Mouse (Mus musculus): ENCODE measurements around the gene Synpo2. TPM values are rescaled to one million over a fixed set of nuclear protein-coding genes. Genes with fewer than 3 reads are reported as not detected.

Gene Synpo2
- polyA plus RNA-seq, 1 experiment: 7.2 TPM

DNA sequence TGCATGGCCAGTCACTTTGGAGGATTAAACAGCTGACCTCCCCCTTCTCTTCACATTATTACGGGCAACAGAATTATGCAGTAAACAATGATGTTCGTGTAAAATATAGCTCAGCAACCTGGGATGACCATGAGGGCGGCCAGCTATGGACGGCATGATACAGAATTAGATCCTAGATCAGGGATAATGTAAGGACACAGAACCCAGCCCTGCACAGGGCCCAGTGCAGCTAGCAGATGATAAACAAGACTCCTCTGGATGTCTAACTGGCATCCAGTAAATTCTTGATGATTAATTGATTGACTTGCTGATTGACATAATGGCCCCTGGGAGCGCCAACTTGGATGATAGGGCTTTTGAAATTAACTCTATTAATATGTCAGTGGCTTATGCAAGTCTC is 83.0 kb downstream of the Synpo2 start:
- Histone ChIP-seq H3K36me3 (ENCODE audit: control insufficient read depth, insufficient read depth) (no peaks in the 10 kb centered on the region), H3K4me3 (ENCODE audit: insufficient read depth, poor library complexity, severe bottlenecking) (no peak overlapping the region), H3K79me3 (ENCODE audit: low read depth) (no peaks in the 10 kb centered on the region), H3K79me2 (ENCODE audit: control insufficient read depth, insufficient read depth) (no peaks in the 10 kb centered on the region), H3K27me3 (ENCODE audit: control insufficient read depth, insufficient read depth, insufficient read length) (no peaks in the 10 kb centered on the region), H3ac (ENCODE audit: control insufficient read depth, insufficient read length, low read depth) (no peak overlapping the region)
- no peak for TF ChIP-seq FOSL1 (IDR thresholded peaks at IDR 0.05; ENCODE audit: insufficient read depth, low read length, poor library complexity, severe bottlenecking)
- no peak for TF ChIP-seq CTCF (IDR thresholded peaks at IDR 0.05; ENCODE audit: control insufficient read depth, insufficient read depth, insufficient read length)
- TF ChIP-seq MAX (IDR thresholded peaks at IDR 0.05): no peak
- no peak for TF ChIP-seq MYOD1 (IDR thresholded peaks at IDR 0.05; ENCODE audit: control insufficient read depth, insufficient read length, low read depth)
- TF ChIP-seq CEBPB (IDR thresholded peaks at IDR 0.05; ENCODE audit: low read depth): no peak
- no peak for TF ChIP-seq MYOG (IDR thresholded peaks at IDR 0.05; ENCODE audit: control insufficient read depth, extremely low read depth, insufficient read length)
- TF ChIP-seq USF1 (IDR thresholded peaks at IDR 0.05; ENCODE audit: low read depth): no peak

- Histone ChIP-seq H3K27me3 (ENCODE audit: control insufficient read depth, insufficient read depth, insufficient read length) (no peaks in the 10 kb centered on the region), H3K4me3 (ENCODE audit: insufficient read depth, poor library complexity, severe bottlenecking) (no peak overlapping the region), H3ac (ENCODE audit: control insufficient read depth, insufficient read length, low read depth) (no peak overlapping the region), H3K79me2 (ENCODE audit: control insufficient read depth, insufficient read depth) (no peaks in the 10 kb centered on the region), H3K79me3 (ENCODE audit: low read depth) (no peaks in the 10 kb centered on the region), H3K36me3 (ENCODE audit: control insufficient read depth, insufficient read depth) (no peaks in the 10 kb centered on the region)
- TF ChIP-seq USF1 (IDR thresholded peaks at IDR 0.05; ENCODE audit: low read depth) (no peak), MYOD1 (IDR thresholded peaks at IDR 0.05; ENCODE audit: control insufficient read depth, insufficient read length, low read depth) (no peak), CTCF (IDR thresholded peaks at IDR 0.05; ENCODE audit: control insufficient read depth, insufficient read depth, insufficient read length) (no peak), MAX (IDR thresholded peaks at IDR 0.05) (no peak), MYOG (IDR thresholded peaks at IDR 0.05; ENCODE audit: control insufficient read depth, extremely low read depth, insufficient read length) (no peak), CEBPB (IDR thresholded peaks at IDR 0.05; ENCODE audit: low read depth) (no peak), FOSL1 (IDR thresholded peaks at IDR 0.05; ENCODE audit: insufficient read depth, low read length, poor library complexity, severe bottlenecking) (no peak)
Measured at GRCm38 (mm10) chr3:123150523-123151135, 85.3 kb downstream of the Synpo2 start.

- TF ChIP-seq MYOG (IDR thresholded peaks at IDR 0.05; ENCODE audit: control insufficient read depth, extremely low read depth, insufficient read length) (no peak), CEBPB (IDR thresholded peaks at IDR 0.05; ENCODE audit: low read depth) (no peak), USF1 (IDR thresholded peaks at IDR 0.05; ENCODE audit: low read depth) (no peak), CTCF (IDR thresholded peaks at IDR 0.05; ENCODE audit: control insufficient read depth, insufficient read depth, insufficient read length) (no peak), FOSL1 (IDR thresholded peaks at IDR 0.05; ENCODE audit: insufficient read depth, low read length, poor library complexity, severe bottlenecking) (no peak), MAX (IDR thresholded peaks at IDR 0.05) (no peak)
- no peak overlapping the region for H3K4me3 ChIP-seq (ENCODE audit: insufficient read depth, poor library complexity, severe bottlenecking)
- H3K27me3 ChIP-seq (ENCODE audit: control insufficient read depth, insufficient read depth, insufficient read length): no peaks in the 10 kb centered on the region
- no peaks in the 10 kb centered on the region for H3K36me3 ChIP-seq (ENCODE audit: control insufficient read depth, insufficient read depth)
- H3ac ChIP-seq (ENCODE audit: control insufficient read depth, insufficient read length, low read depth): no peak overlapping the region
- H3K79me2 ChIP-seq (ENCODE audit: control insufficient read depth, insufficient read depth): no peaks in the 10 kb centered on the region
- H3K79me3 ChIP-seq (ENCODE audit: low read depth): no peaks in the 10 kb centered on the region
Measured at GRCm38 (mm10) chr3:123149380-123150162, 86.4 kb downstream of the Synpo2 start.

GRCm38 (mm10) chr3:123148641-123149040 is 87.3 kb downstream of the Synpo2 start:
- H3ac ChIP-seq (ENCODE audit: control insufficient read depth, insufficient read length, low read depth): no peak overlapping the region
- TF ChIP-seq USF1 (IDR thresholded peaks at IDR 0.05; ENCODE audit: low read depth): no peak
- TF ChIP-seq CTCF (IDR thresholded peaks at IDR 0.05; ENCODE audit: control insufficient read depth, insufficient read depth, insufficient read length): no peak
- TF ChIP-seq MAX (IDR thresholded peaks at IDR 0.05): no peak
- no peak for TF ChIP-seq MYOG (IDR thresholded peaks at IDR 0.05; ENCODE audit: control insufficient read depth, extremely low read depth, insufficient read length)
- H3K79me3 ChIP-seq (ENCODE audit: low read depth): no peaks in the 10 kb centered on the region
- no peaks in the 10 kb centered on the region for H3K79me2 ChIP-seq (ENCODE audit: control insufficient read depth, insufficient read depth)
- H3K36me3 ChIP-seq (ENCODE audit: control insufficient read depth, insufficient read depth): no peaks in the 10 kb centered on the region
- H3K4me3 ChIP-seq (ENCODE audit: insufficient read depth, poor library complexity, severe bottlenecking): no peak overlapping the region
- no peaks in the 10 kb centered on the region for H3K27me3 ChIP-seq (ENCODE audit: control insufficient read depth, insufficient read depth, insufficient read length)

DNA sequence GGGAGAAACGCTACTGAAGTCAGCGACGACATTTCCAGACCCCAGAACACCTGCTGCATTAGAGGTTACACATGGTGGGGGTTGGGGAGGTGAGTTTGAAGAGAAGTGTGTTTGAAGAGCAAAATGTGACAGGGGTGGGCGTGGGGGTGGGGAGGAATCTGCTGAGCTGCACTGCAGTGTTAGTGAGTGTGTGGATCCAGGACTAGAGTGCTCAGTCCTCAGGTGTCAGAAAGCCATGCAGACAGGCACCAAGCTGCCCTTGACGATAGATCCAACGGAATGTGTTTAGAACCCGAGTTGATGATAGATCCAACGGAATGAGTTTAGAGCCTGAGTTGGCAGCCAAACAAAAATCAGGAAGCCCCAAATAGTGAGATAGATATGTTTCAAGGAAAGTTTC is 89.4 kb downstream of the Synpo2 start:
- Histone ChIP-seq H3K79me2 (ENCODE audit: control insufficient read depth, insufficient read depth) (no peaks in the 10 kb centered on the region), H3K36me3 (ENCODE audit: control insufficient read depth, insufficient read depth) (no peaks in the 10 kb centered on the region), H3K4me3 (ENCODE audit: insufficient read depth, poor library complexity, severe bottlenecking) (no peak overlapping the region), H3K27me3 (ENCODE audit: control insufficient read depth, insufficient read depth, insufficient read length) (no peaks in the 10 kb centered on the region), H3K79me3 (ENCODE audit: low read depth) (no peaks in the 10 kb centered on the region), H3ac (ENCODE audit: control insufficient read depth, insufficient read length, low read depth) (no peak overlapping the region)
- TF ChIP-seq CTCF (IDR thresholded peaks at IDR 0.05; ENCODE audit: control insufficient read depth, insufficient read depth, insufficient read length) (no peak), MYOD1 (IDR thresholded peaks at IDR 0.05; ENCODE audit: control insufficient read depth, insufficient read length, low read depth) (no peak), CEBPB (IDR thresholded peaks at IDR 0.05; ENCODE audit: low read depth) (no peak), MYOG (IDR thresholded peaks at IDR 0.05; ENCODE audit: control insufficient read depth, extremely low read depth, insufficient read length) (no peak), USF1 (IDR thresholded peaks at IDR 0.05; ENCODE audit: low read depth) (no peak), MAX (IDR thresholded peaks at IDR 0.05) (no peak), FOSL1 (IDR thresholded peaks at IDR 0.05; ENCODE audit: insufficient read depth, low read length, poor library complexity, severe bottlenecking) (no peak)

Measured in C2C12 (cell line).